Mouse (Mus musculus): ENCODE results near the gene Stard13.

Stard13 gene

GRCm38 (mm10) chr5:151002051-151002450, 231.6 kb downstream of the Stard13 start:
- DNase-seq, result no peak

- no peak for DNase-seq
Measured at GRCm38 (mm10) chr5:151001111-151001510, 232.5 kb downstream of the Stard13 start.

- no peak for DNase-seq
Measured at GRCm38 (mm10) chr5:150996586-150996985, 237.1 kb downstream of the Stard13 start.

GRCm38 (mm10) chr5:150994096-150994495, 239.5 kb downstream of the Stard13 start:
- no peak for DNase-seq

All from kidney, postnatal 10 days (tissue).